Mouse (Mus musculus): ENCODE results near the gene Slc10a3.
"Not testable (repeated sequence)": the region's sequence is repeated elsewhere in the genome, so short reads cannot be mapped to it uniquely, and the experiment has no call there.

Gene Slc10a3

GRCm38 (mm10) chrX:74372888-74373549 is at the start of gene Slc10a3, which contains the start of gene Ubl4a:
Gene Slc10a3, minus strand, starts transcription at chrX:74373349.
Gene Ubl4a, minus strand, starts transcription at chrX:74373218.
- peak; percentile 87 for DNase-seq

GRCm38 (mm10) chrX:74413377-74413776 is 40.2 kb upstream of the Slc10a3 start:
- peak; percentile 76 for DNase-seq

- DNase-seq = no peak
Observed at GRCm38 (mm10) chrX:74408340-74408739, 35.2 kb upstream of the Slc10a3 start.

GRCm38 (mm10) chrX:74400136-74400535 is 27.0 kb upstream of the Slc10a3 start:
- DNase-seq = no peak

- peak; percentile 87 for DNase-seq
Observed at GRCm38 (mm10) chrX:74392535-74393443, 19.6 kb upstream of the Slc10a3 start, which contains the start of the genes Fam3a and Ikbkg. Gene Fam3a, minus strand, starts transcription at chrX:74393272. Gene Ikbkg, plus strand, starts transcription at chrX:74393290.

- DNase-seq = no peak
Observed at GRCm38 (mm10) chrX:74388153-74388552, 15.0 kb upstream of the Slc10a3 start.

DNA sequence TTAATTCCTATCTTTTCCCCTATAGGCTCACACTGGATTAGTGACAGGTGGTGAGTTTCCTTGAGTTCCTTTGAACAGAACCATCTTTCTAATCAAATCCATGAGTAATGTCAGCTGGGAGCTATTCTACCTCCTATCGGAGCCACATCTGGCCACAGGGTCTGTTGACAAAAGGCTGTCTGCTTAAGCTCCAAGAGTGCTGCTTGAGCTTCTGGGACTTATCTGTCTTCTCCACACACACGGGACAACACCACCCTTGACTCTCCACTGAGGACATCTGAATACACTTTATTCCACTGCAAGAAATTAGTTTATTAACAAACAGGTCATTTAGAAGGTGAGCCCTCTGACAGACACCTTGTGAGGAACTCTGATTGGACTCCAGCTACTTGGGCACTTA is 11.3 kb upstream of the Slc10a3 start:
- DNase-seq = no peak

DNA sequence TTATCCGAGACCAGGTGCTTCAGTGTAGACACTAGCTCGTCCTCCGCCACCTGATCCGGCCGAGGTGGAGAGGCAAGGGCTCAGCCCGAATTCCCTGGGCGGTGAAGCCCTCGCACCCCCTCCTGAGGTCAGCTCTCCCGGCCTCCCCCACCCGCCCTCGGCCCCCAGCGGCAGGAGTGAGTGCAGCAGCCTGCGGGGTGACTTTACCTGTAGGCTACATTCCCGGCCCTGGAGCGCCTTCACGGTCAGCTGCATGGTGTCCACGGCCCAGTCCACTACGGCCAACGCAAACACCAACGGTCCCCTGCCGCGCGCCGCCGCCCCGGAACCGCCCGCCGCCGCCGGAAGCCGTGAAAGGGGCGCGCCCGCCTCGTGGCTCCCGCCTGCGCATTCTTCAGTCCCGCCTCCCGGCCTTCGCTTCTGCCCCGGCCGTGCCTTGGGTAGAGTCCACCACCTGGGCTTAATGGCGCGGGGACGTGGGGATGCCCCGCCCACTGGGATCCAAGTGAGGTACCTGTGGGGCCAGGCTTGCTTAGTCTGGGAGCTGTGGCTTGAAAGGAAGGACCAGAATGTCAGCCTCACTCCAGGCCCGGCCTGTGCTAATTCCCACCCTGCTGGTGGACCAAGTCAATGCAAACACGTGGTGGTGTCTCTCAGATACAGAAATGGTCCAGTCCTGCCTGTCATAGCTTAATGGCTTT is 4.8 kb downstream of the Slc10a3 start:
- peak; percentile 66 for DNase-seq

DNA sequence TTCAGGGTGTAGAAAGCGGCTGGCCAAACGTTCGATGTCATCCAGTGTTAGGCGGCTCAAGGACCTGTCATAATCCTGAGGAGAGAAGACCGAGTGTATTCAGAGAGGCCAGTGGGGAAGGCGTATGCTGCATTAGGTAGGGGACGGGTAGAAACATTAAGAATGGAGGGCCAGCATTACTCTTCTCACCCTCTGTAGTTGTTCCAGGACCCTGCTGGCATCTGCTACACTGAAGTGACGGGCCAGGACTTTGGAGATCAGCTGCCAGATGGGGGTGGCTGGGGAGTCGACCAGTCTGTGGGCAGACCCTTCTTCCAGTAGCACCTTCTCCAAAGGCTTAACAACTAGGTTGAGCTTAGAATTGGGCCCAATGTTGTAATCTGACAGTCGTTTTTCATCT is 5.6 kb downstream of the Slc10a3 start:
- no peak for DNase-seq

DNA sequence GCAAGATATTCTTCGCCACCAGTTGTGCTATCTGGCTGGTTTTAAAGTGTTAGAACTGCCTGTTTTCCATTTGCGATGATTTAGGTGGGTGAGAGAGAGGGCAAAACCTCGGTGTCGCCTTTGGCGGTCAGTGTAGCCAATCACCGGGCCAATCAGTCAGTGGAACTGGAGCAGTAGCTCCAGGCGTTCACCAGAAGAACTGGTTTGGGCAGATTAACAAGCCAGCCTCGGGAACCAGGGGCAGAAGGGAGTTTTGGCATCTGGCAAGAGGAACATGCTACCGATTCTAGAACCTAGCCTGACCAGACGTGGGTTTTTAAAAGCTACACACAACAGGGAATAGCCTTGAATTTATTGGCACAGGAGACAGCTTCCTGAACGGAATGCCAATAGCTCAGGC is 14.0 kb downstream of the Slc10a3 start:
- DNase-seq = no peak

- not testable (repeated sequence) for DNase-seq
Observed at GRCm38 (mm10) chrX:74357069-74357468, 16.1 kb downstream of the Slc10a3 start.

DNA sequence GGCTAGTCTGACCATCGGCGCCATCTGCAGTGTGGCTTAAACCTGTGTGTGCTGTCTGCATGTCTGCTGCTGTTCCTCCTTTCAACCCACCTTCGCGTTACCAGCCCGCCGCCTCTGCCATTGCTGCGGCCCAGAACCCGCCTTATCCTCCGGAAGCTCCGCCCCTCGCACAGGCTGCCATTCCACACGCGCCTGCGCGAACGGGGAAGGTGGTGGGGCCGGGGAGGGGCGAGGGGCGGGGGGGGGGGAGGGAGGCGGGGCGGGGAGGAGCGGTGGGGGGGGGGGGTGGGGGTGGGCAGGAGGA is 19.7 kb downstream of the Slc10a3 start, which contains the start of gene Lage3:
TSS of gene Lage3 (minus strand) at position 152 of the 304 bp plus-strand sequence.
- DNase-seq = peak; percentile 88

- no peak for DNase-seq
Observed at GRCm38 (mm10) chrX:74352645-74353466, 20.3 kb downstream of the Slc10a3 start.

DNA sequence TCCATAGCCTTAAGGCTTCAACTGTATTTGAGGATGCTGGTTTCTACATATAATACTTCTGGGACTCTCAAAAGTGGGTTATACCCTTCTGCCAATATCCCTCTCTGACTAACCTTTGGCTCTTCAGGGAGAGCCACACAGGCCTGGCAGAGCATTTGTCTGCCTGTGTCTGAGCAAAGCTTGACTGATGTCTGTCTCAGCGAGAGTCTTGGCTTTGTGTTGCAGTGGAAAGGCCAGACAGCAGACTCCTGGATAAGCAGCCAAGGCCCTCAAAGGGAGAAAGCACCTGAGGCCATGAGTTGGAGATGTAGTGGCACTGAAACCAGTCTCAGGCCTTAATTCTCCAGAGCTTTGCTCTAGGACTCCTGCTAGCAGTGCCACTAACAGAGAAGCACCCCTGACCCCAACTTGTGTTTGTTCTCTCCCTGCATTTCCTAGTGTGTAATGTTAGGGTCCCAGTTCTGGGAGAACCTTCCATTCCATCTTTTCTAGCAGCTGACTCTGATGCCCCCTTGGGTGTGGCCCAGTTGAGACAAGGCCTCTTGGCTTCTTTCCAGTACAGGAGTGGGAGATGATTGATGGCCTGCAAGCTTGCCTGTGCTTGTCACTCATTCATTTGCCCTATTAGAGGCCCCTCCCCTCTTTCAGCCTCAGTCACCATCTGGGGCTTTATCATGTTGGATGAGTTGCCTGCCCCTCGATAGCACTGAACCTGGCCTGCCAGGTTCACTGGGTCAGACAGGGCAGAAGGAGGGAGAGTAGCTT is 42.8 kb downstream of the Slc10a3 start:
- no peak for DNase-seq

GRCm38 (mm10) chrX:74329215-74329671 is 43.9 kb downstream of the Slc10a3 start:
- DNase-seq = no peak

- peak; percentile 53 for DNase-seq
Observed at GRCm38 (mm10) chrX:74328725-74329161, 44.4 kb downstream of the Slc10a3 start, which contains the start of gene Plxna3. Gene Plxna3, plus strand, starts transcription at chrX:74329066.

Data from thymus, postnatal 14 days (tissue).